Mouse (Mus musculus) layer of hippocampus, postnatal 36 days (tissue): ENCODE data around the gene Samd4b. TPM values are rescaled to one million over a fixed set of nuclear protein-coding genes. Genes with fewer than 3 reads are reported as not detected.
"Not testable (repeated sequence)": the region's sequence is repeated elsewhere in the genome, so short reads cannot be mapped to it uniquely, and the experiment has no call there.

Experiments used
- DNase-seq, 2 experiments: peaks; one replicate each; pipeline ENCODE4 v3.0.0; 2022
- total RNA-seq, 2 experiments: library from RNA; stranded (reverse); gene quantifications; 2 replicates each; pipeline ENCODE4 v1.2.3; 2021

The Samd4b gene
- total RNA-seq, 2 experiments from 2014 or later, result 66.4 to 79.4 TPM

GRCm38 (mm10) chr7:28398000-28398399 is 199.9 kb downstream of the Samd4b start:
- no peak for DNase-seq

- DNase-seq, result no peak
Observed at GRCm38 (mm10) chr7:28395425-28395824, 202.5 kb downstream of the Samd4b start.

GRCm38 (mm10) chr7:28393272-28393951 is 204.5 kb downstream of the Samd4b start:
- no peak for DNase-seq

- DNase-seq, result peak; percentile 97
Observed at GRCm38 (mm10) chr7:28392429-28393271, 205.3 kb downstream of the Samd4b start, which contains the start of the genes Med29 and Paf1. Gene Med29, minus strand, starts transcription at chr7:28392708. Gene Paf1, plus strand, starts transcription at chr7:28392951.

- DNase-seq, result no peak
Observed at GRCm38 (mm10) chr7:28390331-28390730, 207.6 kb downstream of the Samd4b start.

- not testable (repeated sequence) for DNase-seq
Observed at GRCm38 (mm10) chr7:28387384-28387783, 210.6 kb downstream of the Samd4b start.

- not testable (repeated sequence) for DNase-seq
Observed at GRCm38 (mm10) chr7:28386877-28387276, 211.1 kb downstream of the Samd4b start.

GRCm38 (mm10) chr7:28386462-28386861 is 211.5 kb downstream of the Samd4b start:
- peak; percentile 72 to 74 for DNase-seq

GRCm38 (mm10) chr7:28386007-28386406 is 211.9 kb downstream of the Samd4b start:
- DNase-seq, result no peak

GRCm38 (mm10) chr7:28385196-28385595 is 212.7 kb downstream of the Samd4b start:
- no peak for DNase-seq

GRCm38 (mm10) chr7:28384162-28384561 is 213.8 kb downstream of the Samd4b start:
- no peak for DNase-seq

GRCm38 (mm10) chr7:28383606-28384005 is 214.3 kb downstream of the Samd4b start:
- DNase-seq, result no peak

- DNase-seq, result peak; percentile 59 to 62
Observed at GRCm38 (mm10) chr7:28382981-28383396, 215.0 kb downstream of the Samd4b start.

- DNase-seq, result no peak
Observed at GRCm38 (mm10) chr7:28382347-28382951, 215.5 kb downstream of the Samd4b start.

GRCm38 (mm10) chr7:28381938-28382337 is 216.0 kb downstream of the Samd4b start:
- no peak for DNase-seq

- no peak for DNase-seq
Observed at GRCm38 (mm10) chr7:28381017-28381790, 216.7 kb downstream of the Samd4b start.

- DNase-seq, result no peak
Observed at GRCm38 (mm10) chr7:28380237-28381016, 217.5 kb downstream of the Samd4b start, which contains the start of gene Zfp36. Gene Zfp36, minus strand, starts transcription at chr7:28380253.

- peak; percentile 82 to 83 for DNase-seq
Observed at GRCm38 (mm10) chr7:28378769-28379651, 218.9 kb downstream of the Samd4b start.

GRCm38 (mm10) chr7:28378066-28378690 is 219.8 kb downstream of the Samd4b start:
- DNase-seq, result no peak
